Mouse (Mus musculus): Measurements from ENCODE around the gene Ift43. TPM values are rescaled to one million over a fixed set of nuclear protein-coding genes. Genes with fewer than 3 reads are reported as not detected.
A peak's percentile ranks its signal among the peaks of the same experiment; 100 is the strongest.

Ift43 gene
- polyA plus RNA-seq, 1 experiment from 2014 or later: 76.1 TPM

GRCm38 (mm10) chr12:86138696-86139095 is 56.4 kb downstream of the Ift43 start:
- Histone ChIP-seq H3K9me3 (replicated peaks) (no peaks in the 10 kb centered on the region), H3K4me1 (no peaks in the 10 kb centered on the region), H3K4me3 (replicated peaks) (no peak overlapping the region), H3K36me3 (no peaks in the 10 kb centered on the region), H3K4me2 (no peak overlapping the region), H3K9ac (no peak overlapping the region), H3K27me3 (no peaks in the 10 kb centered on the region), H3K27ac (no peak overlapping the region)
- 70% methylated on average over 9 of the region's 9 CpGs for WGBS
- no peak for ATAC-seq (replicated peaks; ENCODE audit: low FRiP score)

GRCm38 (mm10) chr12:86142389-86142788 is 60.0 kb downstream of the Ift43 start:
- Histone ChIP-seq H3K27ac (no peak overlapping the region), H3K27me3 (no peaks in the 10 kb centered on the region), H3K9me3 (replicated peaks) (no peaks in the 10 kb centered on the region), H3K4me1 (no peaks in the 10 kb centered on the region), H3K4me2 (no peak overlapping the region), H3K36me3 (no peaks in the 10 kb centered on the region), H3K4me3 (replicated peaks) (no peak overlapping the region), H3K9ac (no peak overlapping the region)
- WGBS: 76% methylated on average over 1 of the region's 1 CpGs
- ATAC-seq (replicated peaks; ENCODE audit: low FRiP score): no peak

GRCm38 (mm10) chr12:86146246-86146645 is 63.9 kb downstream of the Ift43 start:
- WGBS: 92% methylated on average over 3 of the region's 3 CpGs
- Histone ChIP-seq H3K36me3 (0 out of 2 replicates have a peak, but pooled peaks cover 5% of the 10 kb centered on the region), H3K4me3 (replicated peaks) (no peak overlapping the region), H3K4me1 (no peaks in the 10 kb centered on the region), H3K4me2 (no peak overlapping the region), H3K9ac (no peak overlapping the region), H3K27me3 (no peaks in the 10 kb centered on the region), H3K9me3 (replicated peaks) (no peaks in the 10 kb centered on the region), H3K27ac (no peak overlapping the region)
- ATAC-seq (replicated peaks; ENCODE audit: low FRiP score): no peak

- no peak for ATAC-seq (replicated peaks; ENCODE audit: low FRiP score)
- 82% methylated on average over 6 of the region's 6 CpGs for WGBS
- no peak overlapping the region for H3K4me2 ChIP-seq
- H3K4me3 ChIP-seq (replicated peaks): no peak overlapping the region
- H3K36me3 ChIP-seq: 0 out of 2 replicates have a peak, but pooled peaks cover 5% of the 10 kb centered on the region
- H3K9ac ChIP-seq: no peak overlapping the region
- H3K9me3 ChIP-seq (replicated peaks): no peaks in the 10 kb centered on the region
- H3K27me3 ChIP-seq: no peaks in the 10 kb centered on the region
- peaks cover 6% of the 10 kb centered on the region; the same call in 1 of the 2 replicates for H3K4me1 ChIP-seq
- no peak overlapping the region for H3K27ac ChIP-seq
These were observed 65.9 kb downstream of the Ift43 start for GRCm38 (mm10) chr12:86148271-86148670.

- Histone ChIP-seq H3K27me3 (no peaks in the 10 kb centered on the region), H3K9ac (no peak overlapping the region), H3K4me2 (no peak overlapping the region), H3K27ac (no peak overlapping the region), H3K4me3 (replicated peaks) (no peak overlapping the region), H3K36me3 (0 out of 2 replicates have a peak, but pooled peaks cover 5% of the 10 kb centered on the region), H3K4me1 (peaks cover 6% of the 10 kb centered on the region; the same call in 1 of the 2 replicates), H3K9me3 (replicated peaks) (no peaks in the 10 kb centered on the region)
- no peak for ATAC-seq (replicated peaks; ENCODE audit: low FRiP score)
- 91% methylated on average over 6 of the region's 6 CpGs for WGBS
These were observed 66.7 kb downstream of the Ift43 start for GRCm38 (mm10) chr12:86149087-86149486.

- Histone ChIP-seq H3K4me3 (replicated peaks) (no peak overlapping the region), H3K4me2 (no peak overlapping the region), H3K27ac (no peak overlapping the region), H3K9ac (no peak overlapping the region), H3K9me3 (replicated peaks) (no peaks in the 10 kb centered on the region), H3K27me3 (no peaks in the 10 kb centered on the region), H3K36me3 (0 out of 2 replicates have a peak, but pooled peaks cover 5% of the 10 kb centered on the region), H3K4me1 (peaks cover 8% of the 10 kb centered on the region; the same call in 1 of the 2 replicates)
- 51% methylated on average over 12 of the region's 12 CpGs for WGBS
- ATAC-seq (replicated peaks; ENCODE audit: low FRiP score): no peak
These were observed 69.6 kb downstream of the Ift43 start for GRCm38 (mm10) chr12:86151941-86152340.

- WGBS: 85% methylated on average over 12 of the region's 12 CpGs
- Histone ChIP-seq H3K27me3 (no peaks in the 10 kb centered on the region), H3K4me3 (replicated peaks) (no peak overlapping the region), H3K27ac (no peak overlapping the region), H3K9me3 (replicated peaks) (no peaks in the 10 kb centered on the region), H3K36me3 (0 out of 2 replicates have a peak, but pooled peaks cover 5% of the 10 kb centered on the region), H3K4me2 (no peak overlapping the region), H3K9ac (no peak overlapping the region), H3K4me1 (peaks cover 20% of the 10 kb centered on the region)
- ATAC-seq (replicated peaks; ENCODE audit: low FRiP score): no peak
These were observed 71.0 kb downstream of the Ift43 start for GRCm38 (mm10) chr12:86153213-86153957.

GRCm38 (mm10) chr12:86155176-86155575 is 72.8 kb downstream of the Ift43 start:
- peaks cover 26% of the 10 kb centered on the region for H3K4me1 ChIP-seq
- no peaks in the 10 kb centered on the region for H3K27me3 ChIP-seq
- 0 out of 2 replicates have a peak, but pooled peaks cover under 1% of the 10 kb centered on the region for H3K36me3 ChIP-seq
- no peak overlapping the region for H3K9ac ChIP-seq
- no peak overlapping the region for H3K4me3 ChIP-seq (replicated peaks)
- no peak overlapping the region for H3K27ac ChIP-seq
- ATAC-seq (replicated peaks; ENCODE audit: low FRiP score): no peak
- no peaks in the 10 kb centered on the region for H3K9me3 ChIP-seq (replicated peaks)
- no peak overlapping the region for H3K4me2 ChIP-seq
- WGBS: 89% methylated on average over 8 of the region's 8 CpGs

GRCm38 (mm10) chr12:86157166-86157565 is 74.8 kb downstream of the Ift43 start:
- Histone ChIP-seq H3K27ac (no peak overlapping the region), H3K36me3 (no peaks in the 10 kb centered on the region; the same call in 1 of the 2 replicates), H3K9me3 (replicated peaks) (no peaks in the 10 kb centered on the region), H3K4me3 (replicated peaks) (no peak overlapping the region), H3K4me1 (peaks cover 26% of the 10 kb centered on the region), H3K27me3 (no peaks in the 10 kb centered on the region), H3K4me2 (no peak overlapping the region), H3K9ac (no peak overlapping the region)
- ATAC-seq (replicated peaks; ENCODE audit: low FRiP score): no peak
- WGBS: 87% methylated on average over 8 of the region's 8 CpGs

GRCm38 (mm10) chr12:86157894-86158444 is 75.6 kb downstream of the Ift43 start:
- Histone ChIP-seq H3K36me3 (no peaks in the 10 kb centered on the region; the same call in 1 of the 2 replicates), H3K27ac (peak overlapping the region; percentile 58; the same call in 1 of the 2 replicates), H3K27me3 (no peaks in the 10 kb centered on the region), H3K9ac (no peak overlapping the region), H3K9me3 (replicated peaks) (no peaks in the 10 kb centered on the region), H3K4me2 (0 out of 2 replicates have a peak overlapping the region, but pooled peaks have one; percentile 9), H3K4me3 (replicated peaks) (no peak overlapping the region), H3K4me1 (peaks cover 26% of the 10 kb centered on the region)
- ATAC-seq (replicated peaks; ENCODE audit: low FRiP score): peak; percentile 71
- 15% methylated on average over 8 of the region's 8 CpGs for WGBS

- no peak overlapping the region for H3K4me3 ChIP-seq (replicated peaks)
- no peak overlapping the region for H3K27ac ChIP-seq
- H3K36me3 ChIP-seq: no peaks in the 10 kb centered on the region; the same call in 1 of the 2 replicates
- H3K9me3 ChIP-seq (replicated peaks): no peaks in the 10 kb centered on the region
- WGBS: 80% methylated on average over 20 of the region's 20 CpGs
- H3K9ac ChIP-seq: no peak overlapping the region
- H3K4me1 ChIP-seq: peaks cover 33% of the 10 kb centered on the region
- no peak for ATAC-seq (replicated peaks; ENCODE audit: low FRiP score)
- no peaks in the 10 kb centered on the region for H3K27me3 ChIP-seq
- H3K4me2 ChIP-seq: no peak overlapping the region
These were observed 76.5 kb downstream of the Ift43 start for GRCm38 (mm10) chr12:86158689-86159483.

GRCm38 (mm10) chr12:86161436-86161835 is 79.1 kb downstream of the Ift43 start:
- Histone ChIP-seq H3K27me3 (no peaks in the 10 kb centered on the region), H3K4me3 (replicated peaks) (no peak overlapping the region)
- WGBS: 94% methylated on average over 6 of the region's 6 CpGs

More at GRCm38 (mm10) chr12:86161436-86161835, 79.1 kb downstream of the Ift43 start:
- H3K9ac ChIP-seq: no peak overlapping the region
- H3K36me3 ChIP-seq: no peaks in the 10 kb centered on the region; the same call in 1 of the 2 replicates
- H3K4me2 ChIP-seq: no peak overlapping the region
- no peaks in the 10 kb centered on the region for H3K9me3 ChIP-seq (replicated peaks)
- ATAC-seq (replicated peaks; ENCODE audit: low FRiP score): no peak
- peaks cover 31% of the 10 kb centered on the region for H3K4me1 ChIP-seq
- H3K27ac ChIP-seq: no peak overlapping the region

Data from kidney, embryonic 15.5 days (tissue).